Mouse (Mus musculus) small intestine, adult 2 months (tissue): ENCODE results near the gene P4htm. TPM values are rescaled to one million over a fixed set of nuclear protein-coding genes. Genes with fewer than 3 reads are reported as not detected.

Experiments used
- H3K27ac ChIP-seq: fragments of 200-500 bp; 2 replicates; pipeline ENCODE4 v1.5.1; 2012; ENCODE audit warnings: low read depth, low read length, control low read depth, inconsistent platforms; ENCODE audit not compliant: insufficient read depth
- H3K27me3 ChIP-seq: fragments of 200-500 bp; 2 replicates; pipeline ENCODE4 v1.6.1; 2012; ENCODE audit warnings: mild to moderate bottlenecking, moderate library complexity, low read length, inconsistent platforms; ENCODE audit not compliant: control insufficient read depth, insufficient read depth
- H3K36me3 ChIP-seq: fragments of 200-500 bp; 2 replicates; pipeline ENCODE4 v1.6.1; 2012; ENCODE audit warnings: mild to moderate bottlenecking, low read length, control low read depth, inconsistent platforms; ENCODE audit not compliant: control insufficient read depth, insufficient read depth
- H3K4me1 ChIP-seq: fragments of 200-500 bp; 2 replicates; pipeline ENCODE4 v1.6.1; 2012; ENCODE audit warnings: low read length, inconsistent platforms, mixed read lengths; ENCODE audit not compliant: control insufficient read depth, insufficient read depth, insufficient read length
- H3K4me3 ChIP-seq: fragments of 200-500 bp; 2 replicates; pipeline ENCODE4 v1.5.1; 2012; ENCODE audit warnings: low read depth, mild to moderate bottlenecking, control low read depth, inconsistent platforms, low read length, moderate library complexity
- CTCF ChIP-seq: fragments of 200-500 bp; IDR thresholded peaks from 2 replicates; pipeline ENCODE4 v1.5.1; 2012; ENCODE audit warnings: low read depth, mild to moderate bottlenecking, control low read depth, inconsistent platforms, low read length, moderate library complexity, mixed read lengths; ENCODE audit not compliant: insufficient replicate concordance, insufficient read length; ENCODE audit errors: extremely low read depth
- POLR2A ChIP-seq: fragments of 200-500 bp; IDR thresholded peaks from 2 replicates; pipeline ENCODE4 v1.6.1; 2012; ENCODE audit warnings: low read depth, mild to moderate bottlenecking, control low read depth, inconsistent platforms, low read length, moderate library complexity
- WGBS: fragments of 180-500 bp; shearing (Covaris S2); methylation state at CpG from one replicate; pipeline ENCODE4 v1.1.7; 2018; 5-methylcytosine and 5-hydroxymethylcytosine counted together
- polyA plus RNA-seq: library from polyadenylated mRNA; depleted of rRNA; stranded (reverse); fragments of >200 nt; gene quantifications from 2 replicates; pipeline ENCODE4 v1.2.3, GENCODE M21; 2012

Gene P4htm
- polyA plus RNA-seq, 1 experiment: 4.8 TPM

- peaks cover 18% of the 10 kb centered on the region for H3K36me3 ChIP-seq
- peaks cover 10% of the 10 kb centered on the region for H3K4me1 ChIP-seq
- TF ChIP-seq POLR2A (no peak), CTCF (no peak)
- 92% methylated on average over 16 of the region's 16 CpGs for WGBS
- H3K27me3 ChIP-seq: no peaks in the 10 kb centered on the region
- H3K4me3 ChIP-seq: no peak overlapping the region
- H3K27ac ChIP-seq: no peak overlapping the region
Measured at GRCm38 (mm10) chr9:108571401-108571973, 26.0 kb downstream of the P4htm start.

DNA sequence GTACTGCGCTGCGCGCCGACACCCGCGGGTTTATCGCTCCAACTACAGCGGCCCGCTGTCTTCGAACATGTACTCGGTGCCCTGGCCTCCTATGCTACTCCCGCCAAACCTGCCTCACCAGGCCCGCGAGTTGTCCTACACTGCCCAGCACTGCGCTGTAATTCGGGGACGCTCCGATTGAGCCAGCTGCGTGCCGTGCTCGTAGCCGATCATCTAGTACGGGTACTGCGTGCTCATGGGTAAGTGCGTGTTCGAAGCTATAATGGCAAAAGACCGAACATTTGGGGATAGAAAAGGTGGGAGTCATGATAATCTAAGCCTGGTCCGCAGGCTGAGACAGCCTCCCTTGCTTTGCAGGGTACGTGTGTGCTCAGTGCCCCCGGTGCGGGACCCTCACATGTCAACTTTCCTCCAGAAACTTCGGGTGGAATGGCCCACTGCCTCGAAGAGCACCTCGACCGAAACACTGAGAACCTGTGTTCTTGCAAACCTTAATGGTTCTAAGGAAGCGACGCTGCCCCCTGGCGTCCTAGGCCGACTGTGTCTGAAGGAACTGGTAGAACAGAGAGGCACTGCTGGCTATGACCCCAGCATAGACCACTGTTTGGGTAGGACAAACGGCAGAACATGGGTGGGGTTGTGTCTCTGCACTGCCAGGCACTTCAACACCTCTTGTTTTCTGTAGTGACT lies 27.1 kb downstream of the P4htm start:
- peak overlapping the region; percentile 88 for H3K4me3 ChIP-seq
- peaks cover 14% of the 10 kb centered on the region for H3K4me1 ChIP-seq
- peaks cover 20% of the 10 kb centered on the region for H3K36me3 ChIP-seq
- 1% methylated on average over 40 of the region's 40 CpGs for WGBS
- H3K27me3 ChIP-seq: no peaks in the 10 kb centered on the region
- no peak overlapping the region for H3K27ac ChIP-seq
- TF ChIP-seq POLR2A (no peak), CTCF (peak; percentile 69; the same call in 1 of the 2 replicates)

DNA sequence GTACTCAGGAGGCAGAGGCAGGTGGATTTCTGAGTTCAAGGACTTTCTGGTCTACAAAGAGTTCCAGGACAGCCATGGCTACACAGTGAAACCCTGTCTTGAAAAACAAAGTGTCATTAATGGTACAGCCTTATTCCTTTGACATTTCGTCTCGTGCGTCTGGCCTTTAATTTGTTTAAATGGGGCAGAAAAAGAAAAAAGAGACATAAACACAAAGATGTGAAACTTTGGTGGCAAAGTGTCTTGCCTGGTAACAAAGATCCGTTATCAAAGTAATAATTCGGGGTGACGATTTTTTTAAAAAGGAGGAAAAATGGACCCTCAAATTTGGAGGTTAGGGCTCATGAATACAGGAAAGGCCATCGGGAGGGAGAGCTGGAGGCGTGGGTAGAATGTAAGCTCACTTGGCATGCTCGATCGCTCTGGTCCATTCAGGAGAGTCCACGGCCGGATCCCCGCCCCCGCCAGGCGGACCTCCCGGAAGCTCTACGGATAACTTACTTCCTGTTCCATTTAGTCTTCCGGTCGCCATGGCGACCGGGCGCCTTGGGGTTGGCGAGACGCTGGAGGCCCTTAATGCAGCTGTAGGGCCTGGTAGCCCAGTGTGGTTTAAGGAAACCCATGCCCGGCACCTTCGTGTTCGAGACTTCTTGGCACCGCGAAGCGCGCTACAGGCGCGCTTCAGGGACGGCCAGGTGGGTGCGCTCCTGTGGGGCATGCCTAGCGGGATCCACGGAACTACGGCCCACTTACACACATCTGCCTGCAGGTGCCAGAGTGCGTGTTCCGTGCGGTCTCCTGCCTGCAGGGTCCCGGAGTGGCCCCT lies 27.9 kb downstream of the P4htm start, which contains the start of gene Dalrd3:
Gene Dalrd3 (plus strand): TSS at position 506 of the 826 bp plus-strand sequence.
- 2% methylated on average over 42 of the region's 42 CpGs for WGBS
- H3K27me3 ChIP-seq: no peaks in the 10 kb centered on the region
- H3K27ac ChIP-seq: peak within 1 kb of the TSS; percentile 83
- peaks cover 14% of the 10 kb centered on the region for H3K4me1 ChIP-seq
- H3K4me3 ChIP-seq: peak within 1 kb of the TSS; percentile 92
- H3K36me3 ChIP-seq: peaks cover 20% of the 10 kb centered on the region
- TF ChIP-seq POLR2A: no peak; the same call in 1 of the 2 replicates
- no peak for TF ChIP-seq CTCF

DNA sequence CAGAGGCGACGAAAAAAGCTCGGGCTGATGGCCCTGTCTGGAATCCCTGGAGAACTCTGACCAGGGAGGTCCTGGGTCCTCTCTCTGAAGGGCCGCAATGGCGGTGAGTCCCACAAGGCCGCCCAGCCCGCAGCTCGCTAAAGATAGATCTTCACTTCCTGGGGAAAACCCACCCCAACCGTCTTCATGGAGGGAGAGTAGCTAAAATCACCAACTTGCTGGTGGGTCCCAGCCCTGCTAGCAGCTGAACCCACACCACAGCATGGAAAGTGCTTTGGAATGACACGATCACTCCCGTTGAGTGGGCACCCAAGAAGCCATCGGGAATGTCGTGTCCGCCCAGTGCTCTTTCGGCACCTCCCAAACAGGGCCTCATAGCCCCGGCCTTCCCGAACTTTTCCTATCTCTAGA lies 29.0 kb downstream of the P4htm start:
- Histone ChIP-seq H3K4me3 (peak overlapping the region; percentile 92), H3K4me1 (peaks cover 17% of the 10 kb centered on the region), H3K27ac (peak overlapping the region; percentile 83), H3K36me3 (peaks cover 22% of the 10 kb centered on the region), H3K27me3 (no peaks in the 10 kb centered on the region)
- WGBS: 19% methylated on average over 17 of the region's 17 CpGs
- TF ChIP-seq POLR2A: no peak
- TF ChIP-seq CTCF: no peak

DNA sequence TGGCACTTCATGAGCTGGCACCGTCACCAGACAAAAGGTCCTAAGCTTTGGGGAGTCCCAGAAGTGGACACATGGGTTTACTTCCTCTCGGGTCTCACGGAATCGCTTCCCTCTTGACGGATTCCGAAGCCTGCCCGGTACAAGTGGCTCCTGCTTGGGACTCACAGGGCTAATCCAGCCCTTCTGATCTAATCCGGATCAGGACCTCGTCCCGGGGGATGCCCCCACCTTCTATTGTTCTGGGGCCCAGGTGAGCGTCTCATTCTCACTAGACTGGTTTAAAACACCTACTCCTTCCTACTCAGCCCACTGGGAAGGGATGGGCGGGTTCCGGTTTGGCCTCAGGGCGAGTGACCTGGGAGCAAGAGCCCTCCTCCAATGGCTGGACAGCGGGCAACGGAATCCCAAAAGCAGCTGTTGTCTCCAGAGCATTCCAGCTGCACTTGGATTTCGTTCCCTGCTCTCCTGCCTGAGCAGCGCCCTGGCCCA lies 29.5 kb downstream of the P4htm start:
- WGBS: 2% methylated on average over 18 of the region's 18 CpGs
- no peak for TF ChIP-seq CTCF
- TF ChIP-seq POLR2A: no peak

GRCm38 (mm10) chr9:108566815-108567776 lies 30.4 kb downstream of the P4htm start, which contains the start of gene Ndufaf3:
TSS of gene Ndufaf3 (minus strand) at chr9:108567434.
- TF ChIP-seq CTCF (peak; percentile 91), POLR2A (peak; percentile 99)
- Histone ChIP-seq H3K4me1 (peaks cover 17% of the 10 kb centered on the region), H3K4me3 (peak within 1 kb of the TSS; percentile 92), H3K27me3 (no peaks in the 10 kb centered on the region), H3K36me3 (peaks cover 16% of the 10 kb centered on the region), H3K27ac (peak within 1 kb of the TSS; percentile 96)
- under 1% methylated on average over 72 of the region's 73 CpGs for WGBS

More for the DNA sequence above, 29.5 kb downstream of the P4htm start:
- Histone ChIP-seq H3K27ac (peak overlapping the region; percentile 83), H3K4me1 (peaks cover 17% of the 10 kb centered on the region), H3K4me3 (peak overlapping the region; percentile 92), H3K36me3 (peaks cover 22% of the 10 kb centered on the region), H3K27me3 (no peaks in the 10 kb centered on the region)
